Mouse (Mus musculus): ENCODE measurements around the gene Syt7.

Gene Syt7

DNA sequence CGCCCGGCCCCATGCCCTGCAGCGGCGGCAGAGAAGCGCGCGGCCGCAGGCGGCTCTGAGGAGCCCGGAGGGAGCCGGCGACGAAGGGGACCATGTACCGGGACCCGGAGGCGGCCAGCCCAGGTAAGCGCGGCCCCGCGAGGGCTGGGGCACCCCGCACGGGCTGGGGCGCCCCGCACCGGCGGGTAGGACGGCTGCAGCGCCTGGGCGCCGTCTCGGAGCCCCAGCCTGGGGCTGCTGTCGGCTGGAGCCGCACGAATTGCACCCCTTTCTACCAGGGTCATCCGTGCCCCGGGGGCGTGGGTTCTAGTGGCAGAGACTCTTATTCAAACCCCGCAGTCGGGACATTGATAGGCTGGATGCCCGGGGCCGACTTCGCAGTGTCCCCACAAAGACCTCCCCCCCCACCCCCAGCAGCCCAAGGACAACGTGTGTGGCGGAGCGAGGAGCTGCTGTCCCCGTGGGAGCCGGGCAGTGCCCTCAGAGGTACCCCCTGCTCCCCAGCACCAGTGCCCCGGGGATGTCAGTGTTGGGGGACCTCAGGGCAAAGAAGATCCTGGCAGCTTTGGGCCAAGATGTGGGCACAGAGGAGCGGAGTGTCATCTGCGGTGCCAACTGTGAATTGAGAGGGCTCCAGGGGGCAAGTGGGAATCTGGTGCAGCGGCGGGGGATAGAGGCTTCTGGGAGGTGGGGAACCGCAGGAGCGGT, 655 bp downstream of the Syt7 start:
- DNase-seq, result no peak

DNA sequence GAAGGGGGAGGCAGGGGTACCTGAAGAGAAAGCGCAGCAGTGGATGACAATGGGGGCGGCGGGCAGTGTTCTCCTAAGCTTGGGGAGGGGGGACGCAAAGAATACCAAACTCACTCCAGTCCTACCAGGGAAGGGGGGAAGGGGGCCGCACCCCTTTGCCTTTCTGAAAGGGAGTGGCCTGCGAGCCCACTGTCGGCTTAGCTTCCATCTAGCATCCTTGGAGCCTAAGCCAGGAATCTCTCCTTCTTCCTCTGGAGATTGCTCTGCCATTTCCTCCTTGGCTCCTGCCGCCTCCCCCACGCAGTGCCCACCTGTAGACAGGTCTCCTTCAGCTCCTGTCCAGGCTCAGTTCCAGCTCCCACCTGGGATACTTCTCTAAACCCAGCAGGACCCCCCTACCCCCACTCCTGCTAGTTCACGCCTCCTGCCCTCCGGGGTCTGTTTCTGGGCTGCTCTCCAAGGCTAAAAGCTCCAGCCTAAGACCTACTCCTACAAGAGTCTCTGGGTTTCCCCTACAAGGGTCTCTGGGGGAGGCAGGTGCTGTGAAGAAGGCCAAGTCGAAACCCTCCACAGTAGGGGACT, 1.3 kb downstream of the Syt7 start:
- no peak for DNase-seq

DNA sequence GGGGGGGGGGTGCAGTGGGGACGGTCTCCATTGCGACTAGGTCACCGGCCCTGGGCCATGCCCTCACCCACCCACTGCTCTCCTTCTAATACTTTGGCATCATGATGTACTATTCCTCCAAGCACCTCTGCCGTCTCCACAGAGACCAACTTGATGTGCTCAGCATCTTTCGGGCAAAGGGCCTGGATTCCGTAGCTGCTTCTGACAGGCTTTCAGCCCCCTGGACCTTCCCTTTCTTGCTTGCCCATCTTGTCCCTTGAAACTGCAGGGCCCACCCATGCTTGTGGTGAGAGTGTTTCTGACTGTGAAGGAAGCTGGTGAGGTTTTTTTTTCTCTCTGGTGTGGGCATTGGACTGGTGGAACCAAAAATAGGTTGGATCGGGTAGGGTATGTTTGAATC, 2.1 kb downstream of the Syt7 start:
- DNase-seq, result no peak

DNA sequence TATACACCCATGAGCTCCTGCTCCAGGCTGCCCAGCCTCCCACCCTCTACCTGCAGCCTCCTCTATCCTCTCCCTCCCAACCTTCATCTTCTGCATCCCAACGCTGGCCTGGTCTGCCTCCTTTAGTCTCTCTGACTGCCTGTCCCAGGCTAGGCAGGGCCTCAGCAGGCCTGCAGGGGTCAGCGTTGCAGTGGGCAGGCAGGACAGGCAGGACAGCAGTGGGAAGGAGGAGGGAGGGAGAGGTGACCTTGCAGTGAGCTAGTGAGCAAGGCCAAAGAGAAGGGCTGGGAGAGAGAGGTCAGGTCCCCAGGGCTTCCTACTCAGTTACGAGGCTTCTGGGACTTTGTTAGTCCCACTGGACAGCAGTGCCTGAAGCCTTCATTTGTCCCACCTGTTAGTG, 3.1 kb downstream of the Syt7 start:
- peak; percentile 35 to 45 for DNase-seq

DNA sequence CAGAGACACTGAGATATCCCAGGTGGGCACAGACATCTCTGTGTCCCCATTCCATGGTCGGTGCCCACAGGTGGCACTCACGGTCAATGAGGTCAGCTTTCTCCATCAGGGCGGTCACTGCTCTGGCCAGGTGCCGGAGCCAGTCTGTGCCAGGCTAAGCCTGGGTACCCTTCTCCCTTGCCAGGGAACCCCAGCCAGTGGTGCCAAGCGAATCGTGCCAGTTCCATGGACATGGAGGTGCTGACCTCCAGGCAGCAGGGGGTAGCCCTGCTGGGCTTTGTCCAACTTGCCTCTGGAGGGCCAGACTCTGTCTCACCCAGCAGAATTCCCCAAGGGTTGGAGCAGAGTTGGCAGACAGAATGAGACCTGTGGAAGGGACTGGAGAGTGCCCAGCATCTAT, 4.6 kb downstream of the Syt7 start:
- DNase-seq, result no peak

DNA sequence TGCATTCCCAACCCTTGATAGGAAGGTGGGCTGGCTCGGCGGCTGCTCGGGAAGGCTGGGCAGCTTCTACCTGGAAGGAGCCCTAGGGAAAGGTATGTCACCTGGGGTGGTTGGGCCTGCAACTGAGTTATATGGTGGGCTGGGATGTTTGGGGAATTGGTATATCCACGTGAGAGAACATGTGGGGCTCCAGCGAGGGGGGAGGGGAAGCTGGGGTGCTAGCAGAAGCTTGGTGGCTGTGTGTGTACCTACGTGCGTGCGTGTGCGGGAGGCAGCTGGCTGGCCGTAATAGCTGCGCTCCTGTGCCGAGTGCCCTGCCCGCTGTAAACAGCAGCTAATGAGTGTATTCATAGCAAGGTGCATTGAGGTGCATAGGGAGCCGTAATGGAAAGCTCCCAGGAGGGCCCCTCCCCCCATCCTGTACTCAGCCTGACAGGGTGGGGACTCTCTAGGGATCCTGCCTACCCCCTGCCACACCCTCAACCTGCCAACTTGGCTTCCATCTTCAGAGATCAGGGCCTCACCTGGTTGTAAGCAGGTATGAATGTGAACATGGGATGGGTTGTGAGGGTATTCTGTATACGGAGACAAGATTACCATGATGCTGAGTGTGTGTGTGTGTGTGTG, 5.1 kb downstream of the Syt7 start:
- DNase-seq, result no peak

DNA sequence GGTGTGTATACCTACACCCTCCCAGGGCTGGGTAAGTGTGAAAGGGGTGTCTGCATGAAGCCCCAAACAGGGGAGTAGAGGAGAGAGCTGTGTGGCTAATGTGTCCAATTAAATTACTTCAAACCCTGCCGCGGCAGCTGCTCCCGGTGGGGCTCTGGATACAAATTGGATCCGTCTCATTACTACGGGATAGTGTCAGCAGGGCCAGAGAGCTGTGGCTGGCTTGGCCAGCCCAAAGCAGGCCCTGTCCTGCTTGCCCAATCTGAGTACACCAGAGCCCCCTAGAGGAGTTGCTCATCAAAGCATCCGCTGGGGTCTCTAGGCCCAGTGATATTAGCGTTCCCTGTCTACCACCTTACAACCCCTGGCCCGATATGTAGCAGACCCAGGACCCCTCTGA, 6.3 kb downstream of the Syt7 start:
- no peak for DNase-seq

DNA sequence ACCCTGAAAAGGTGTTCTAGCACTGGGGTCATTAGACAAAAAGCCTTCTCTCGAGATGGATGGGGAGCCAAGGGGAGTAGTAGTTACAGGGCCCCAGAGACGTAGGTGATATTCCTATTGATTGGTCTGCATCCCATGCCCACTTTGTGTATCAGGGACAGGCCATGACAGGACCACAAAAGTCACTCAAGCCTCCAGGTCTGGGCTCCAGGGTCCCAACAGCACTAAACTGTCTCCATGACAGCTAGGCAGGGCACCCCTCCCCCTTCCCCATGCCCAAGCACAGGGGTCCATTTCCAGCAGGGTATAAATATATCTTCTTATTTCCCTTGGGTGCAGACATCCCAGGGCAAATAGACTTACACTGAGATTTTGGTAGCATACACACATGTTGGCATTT, 8.1 kb downstream of the Syt7 start:
- DNase-seq, result no peak

DNA sequence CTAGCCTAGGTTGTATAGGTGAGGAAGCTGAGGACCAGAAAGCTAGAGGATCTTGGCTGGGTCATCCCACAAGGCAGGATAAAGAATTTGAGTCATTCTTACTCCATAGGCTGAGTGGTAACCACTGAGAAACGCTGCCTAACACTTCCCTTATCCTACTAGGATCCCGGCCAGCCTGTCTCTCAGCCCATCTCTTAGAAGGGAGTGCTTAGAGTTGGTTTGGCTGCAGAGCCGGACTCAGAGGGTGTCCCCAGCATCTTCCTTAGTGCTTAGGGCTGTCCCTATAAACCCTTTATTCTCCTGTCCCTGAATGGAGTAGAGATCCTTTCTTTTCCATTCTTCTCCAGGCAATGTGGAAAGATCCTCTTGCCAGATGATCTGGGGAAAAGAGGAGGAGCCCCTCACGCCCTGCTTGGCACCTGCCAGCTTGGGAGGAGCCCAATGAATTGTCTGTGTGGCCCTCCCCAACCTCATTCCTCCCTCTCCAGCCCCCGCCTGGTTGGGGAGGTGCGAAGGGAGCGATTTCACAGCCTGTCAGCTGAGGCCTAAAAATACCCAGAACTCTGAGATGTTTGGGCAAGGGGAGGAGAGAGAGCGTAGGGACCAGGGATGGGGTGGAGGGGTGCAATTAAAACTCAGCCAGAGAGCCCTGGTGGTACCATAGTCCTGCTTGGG, 8.7 kb downstream of the Syt7 start:
- DNase-seq, result no peak

DNA sequence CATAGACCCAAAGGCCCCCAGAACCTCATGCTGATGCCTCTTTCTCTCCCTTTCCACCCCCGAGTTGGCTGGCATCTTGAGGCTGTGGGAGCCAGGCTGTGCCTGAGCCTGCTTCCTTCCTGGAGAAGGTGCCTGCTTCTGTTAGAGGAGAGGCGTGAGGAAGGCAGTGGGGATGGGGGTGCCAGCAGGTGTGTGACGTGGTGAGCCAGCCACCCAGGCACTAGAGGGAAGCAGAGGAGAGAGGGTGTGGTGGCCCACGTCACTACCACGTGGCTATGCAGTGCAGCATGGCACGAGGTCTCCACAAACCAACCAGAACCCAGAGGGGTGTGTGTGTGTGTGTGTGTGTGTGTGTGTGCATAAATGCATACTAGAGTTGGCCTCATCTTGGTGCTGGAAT, 9.4 kb downstream of the Syt7 start:
- no peak for DNase-seq

DNA sequence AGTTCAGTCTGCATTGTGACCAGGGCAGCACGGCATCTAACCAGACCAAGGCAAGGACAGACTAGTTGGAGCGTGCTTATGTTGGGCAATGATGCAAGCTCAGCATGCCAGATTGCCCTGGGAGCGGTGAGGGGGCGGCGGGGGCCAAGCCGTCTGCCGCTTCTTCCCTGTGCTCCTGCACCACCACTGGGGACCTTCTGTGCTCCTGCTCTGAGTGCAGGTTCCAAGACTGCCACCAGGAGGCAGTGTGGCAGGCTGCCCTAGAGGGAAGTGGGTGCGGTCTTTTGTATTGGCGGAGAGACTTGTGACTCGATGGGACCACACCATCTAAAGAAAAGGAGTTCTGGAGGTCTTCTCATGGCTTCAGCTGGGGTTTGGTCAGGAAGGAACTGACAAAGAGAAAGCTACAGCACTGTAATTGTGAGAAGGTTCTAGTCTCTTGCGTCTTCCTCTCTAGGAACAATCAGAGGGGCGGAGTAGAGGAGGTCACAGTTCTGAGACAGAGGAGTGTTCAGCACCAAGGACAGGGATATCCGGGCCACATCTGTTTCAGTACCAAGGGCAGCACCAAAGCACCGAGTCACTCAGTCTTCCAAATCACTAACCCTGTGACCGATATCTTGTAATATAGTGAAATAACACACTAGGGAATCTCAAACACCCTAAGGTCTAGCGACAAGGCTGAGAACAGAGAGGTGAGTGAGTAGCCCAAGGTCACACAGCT, 14.0 kb downstream of the Syt7 start:
- peak; percentile 69 to 81 for DNase-seq

DNA sequence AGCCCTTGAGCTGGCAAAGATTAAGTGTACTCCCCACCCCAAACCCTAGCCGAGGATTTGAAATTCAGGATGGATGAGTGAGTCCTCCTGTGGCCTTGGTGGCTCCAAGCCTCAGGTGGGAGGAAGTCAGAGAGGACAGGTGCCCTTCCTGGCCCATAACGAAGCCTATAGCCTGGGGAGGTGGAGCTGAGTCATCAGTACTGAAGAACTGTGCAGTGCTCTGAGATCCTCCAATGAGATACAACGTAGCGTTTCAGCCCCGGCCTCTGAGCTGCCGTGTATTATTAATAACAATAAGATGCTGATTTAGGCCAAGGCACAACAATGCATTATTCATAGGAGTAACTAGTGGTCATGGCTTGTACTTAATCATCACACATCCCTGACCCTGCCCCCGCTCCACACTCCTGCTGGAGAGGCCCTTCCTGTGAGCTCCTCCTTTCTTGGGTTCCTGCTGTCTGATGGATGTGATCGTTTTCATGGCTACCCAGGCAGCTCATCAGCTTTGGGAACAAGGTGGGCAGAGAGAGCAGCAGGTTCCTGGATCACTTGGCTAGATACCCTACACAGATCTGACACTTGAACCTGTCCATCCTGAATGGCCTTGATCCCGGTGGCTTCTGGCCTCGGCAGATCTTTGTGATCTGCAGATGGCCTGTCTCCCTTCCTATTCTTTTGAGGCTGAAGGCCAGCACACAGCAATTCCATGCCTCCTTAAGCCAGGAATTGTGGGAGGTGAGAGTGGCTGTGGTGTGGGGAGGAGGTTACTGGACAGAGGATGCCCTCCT, 14.9 kb downstream of the Syt7 start:
- DNase-seq, result no peak

DNA sequence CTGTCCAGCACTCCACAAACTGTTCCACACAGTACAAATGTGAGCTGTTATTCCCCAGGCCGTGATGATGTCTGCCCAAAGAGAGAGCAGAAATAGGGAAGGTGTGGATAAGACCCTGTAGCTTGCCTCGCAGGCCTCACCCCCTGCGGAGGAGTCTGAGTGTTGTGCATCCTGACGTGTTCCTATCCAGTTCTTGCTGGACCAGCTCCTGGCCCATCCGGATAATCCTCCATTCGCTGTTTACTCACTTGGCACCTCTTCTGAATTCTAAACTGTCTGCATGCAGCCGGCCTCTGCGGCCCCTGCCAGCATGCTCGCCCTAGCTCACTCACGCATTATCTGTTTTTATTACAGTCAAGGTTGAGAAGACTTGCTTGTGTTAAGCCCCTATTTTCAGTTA, 15.5 kb downstream of the Syt7 start:
- DNase-seq, result no peak

DNA sequence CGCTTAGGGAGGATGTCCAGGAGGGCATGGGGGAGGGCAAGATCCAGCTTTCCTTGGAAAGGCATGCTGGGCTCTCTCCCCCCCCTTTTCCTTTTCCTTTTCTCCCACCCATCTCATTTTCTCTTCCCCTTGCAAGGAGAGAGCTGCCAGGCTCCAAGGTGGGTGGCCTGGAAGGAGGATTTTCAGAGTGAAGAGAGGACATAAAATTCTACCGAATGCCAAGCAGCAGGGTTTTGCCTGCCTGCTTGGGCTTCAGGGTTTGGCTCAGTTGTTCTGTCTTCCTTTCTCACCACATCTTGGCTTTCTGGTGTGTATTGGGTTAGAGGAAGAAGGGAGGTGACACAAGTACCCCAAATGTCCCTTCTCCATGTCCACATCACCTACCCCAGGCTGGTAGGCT, 16.0 kb downstream of the Syt7 start:
- no peak for DNase-seq

DNA sequence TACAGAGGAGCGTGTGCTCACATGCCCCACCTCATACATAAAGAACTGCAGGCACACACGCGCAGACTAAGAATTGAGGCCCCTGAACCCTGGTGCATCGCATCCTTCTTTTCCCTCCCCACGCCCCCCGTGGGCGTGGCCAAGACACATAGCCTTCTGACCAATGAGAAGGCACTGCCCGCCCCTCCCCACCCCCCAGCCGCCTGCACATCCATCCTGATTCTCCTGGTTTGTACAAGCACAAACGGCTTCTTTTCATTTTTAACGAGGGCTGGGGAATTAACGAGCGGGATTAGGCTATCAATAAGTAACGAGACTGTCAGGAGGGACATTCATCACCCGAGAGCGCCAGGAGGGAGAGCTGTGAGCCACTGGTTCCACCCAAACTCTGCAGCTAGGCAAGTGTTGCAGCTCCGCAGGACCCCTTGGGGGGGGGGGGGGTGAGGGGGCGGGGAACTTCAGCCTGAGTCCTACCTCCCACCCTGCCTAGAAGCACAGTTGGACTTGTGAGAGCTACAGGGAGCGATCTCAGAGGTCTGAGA, 24.9 kb downstream of the Syt7 start:
- DNase-seq, result no peak

DNA sequence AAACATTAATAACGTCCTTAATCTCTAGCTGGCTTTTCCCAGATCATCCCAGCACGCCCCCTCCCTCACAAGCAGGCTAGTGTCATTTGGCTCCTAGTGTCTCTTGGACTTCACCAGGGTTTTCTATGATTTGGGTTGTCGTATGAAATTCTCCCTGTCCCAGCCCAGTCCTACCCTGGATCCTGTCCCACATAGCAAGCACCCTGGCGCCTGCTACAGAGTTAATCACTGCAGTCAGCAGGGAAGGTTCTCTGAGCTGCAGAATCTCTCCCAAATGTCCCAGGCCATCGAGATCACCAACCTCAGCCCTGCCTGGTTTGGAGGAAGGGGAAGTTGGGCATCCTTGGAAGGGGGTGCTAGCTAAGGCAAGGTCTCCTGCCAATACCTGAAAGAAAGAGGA, 26.6 kb downstream of the Syt7 start:
- DNase-seq, result no peak

DNA sequence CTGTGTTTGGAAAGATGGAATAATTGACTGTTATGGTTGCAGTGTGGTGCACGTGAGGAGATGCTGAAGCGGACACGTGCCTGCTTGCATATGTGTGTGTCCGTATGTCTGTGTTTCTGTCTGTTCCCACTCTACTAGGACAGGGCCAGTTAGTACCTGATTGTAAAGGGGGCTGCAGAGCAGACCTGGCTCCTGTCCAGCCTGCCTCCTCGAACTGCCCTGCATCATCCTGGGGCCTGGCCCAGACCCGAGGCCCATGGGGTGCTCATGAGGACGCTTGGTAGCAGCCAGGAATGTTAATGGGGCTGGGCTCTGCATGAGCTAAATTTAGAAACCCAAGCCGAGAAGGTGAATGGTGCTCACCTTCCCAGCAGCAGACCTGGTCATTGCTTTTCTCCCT, 28.0 kb downstream of the Syt7 start:
- DNase-seq, result no peak

DNA sequence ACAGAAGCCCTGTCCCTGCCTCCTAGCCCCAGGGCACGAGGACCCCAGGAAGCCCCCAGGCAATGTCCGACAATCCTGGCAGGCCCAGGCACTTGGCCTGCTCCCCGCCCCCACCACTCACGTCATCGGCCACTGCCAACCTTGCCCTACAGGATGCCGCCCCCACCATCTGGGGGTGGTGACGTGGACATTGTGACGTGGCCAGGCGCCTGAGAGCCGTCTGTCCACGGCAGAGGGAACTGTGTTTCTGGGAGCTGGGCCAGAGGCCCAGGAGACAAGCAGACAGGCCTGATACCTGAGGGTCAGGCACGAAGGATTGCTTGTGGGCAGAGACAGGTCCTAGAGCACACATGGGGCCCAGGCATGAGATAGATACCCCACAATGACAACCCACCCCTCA, 28.5 kb downstream of the Syt7 start:
- DNase-seq, result peak in 1 of 2 experiments; percentile 25

DNA sequence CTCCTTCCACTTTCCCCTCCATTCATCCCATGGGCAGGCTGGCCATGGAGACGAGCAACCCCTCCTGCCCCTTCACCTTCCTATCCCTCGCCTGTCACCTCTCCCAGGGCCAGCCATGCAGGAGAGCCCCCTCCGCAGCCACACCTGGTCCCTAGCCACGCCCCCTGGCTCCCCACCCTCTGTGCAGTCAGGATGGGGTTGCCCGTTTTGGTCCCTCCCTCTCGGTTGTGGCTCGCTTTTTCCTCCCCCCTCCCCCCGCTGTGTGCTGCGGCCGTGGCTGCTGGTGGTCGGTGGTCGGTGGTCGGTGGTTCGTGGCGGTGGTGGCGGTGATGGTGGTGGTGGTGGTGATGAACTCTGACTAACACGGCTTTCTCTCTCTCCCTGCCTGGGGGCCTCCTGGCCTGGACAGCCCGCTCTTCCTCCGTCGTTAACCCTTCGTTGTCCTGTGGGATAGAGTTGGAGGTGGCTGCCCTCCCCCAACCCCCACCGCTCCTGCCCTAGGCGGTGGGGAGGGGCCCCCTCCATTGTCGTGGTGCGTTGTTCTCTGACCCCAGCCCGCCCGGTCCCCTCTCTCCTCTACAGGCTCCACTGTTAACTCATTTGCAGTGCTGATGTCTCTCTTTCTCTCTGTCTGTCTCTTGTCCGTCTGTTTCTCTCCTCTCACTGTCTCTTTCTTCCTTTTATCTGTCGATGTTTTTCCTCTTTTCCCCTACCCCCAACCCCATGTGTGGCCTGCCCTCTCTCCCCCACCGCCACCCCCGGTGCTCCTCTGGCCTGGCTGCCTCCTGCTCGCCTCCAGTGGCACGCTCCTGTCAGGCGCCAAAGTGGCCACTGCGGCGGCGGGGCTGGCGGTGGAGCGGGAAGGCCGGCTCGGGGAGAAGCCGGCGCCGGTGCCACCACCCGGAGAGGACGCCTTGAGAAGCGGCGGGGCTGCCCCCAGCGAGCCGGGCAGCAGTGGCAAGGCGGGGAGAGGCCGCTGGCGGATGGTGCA, 33.4 kb downstream of the Syt7 start:
- no peak for DNase-seq

DNA sequence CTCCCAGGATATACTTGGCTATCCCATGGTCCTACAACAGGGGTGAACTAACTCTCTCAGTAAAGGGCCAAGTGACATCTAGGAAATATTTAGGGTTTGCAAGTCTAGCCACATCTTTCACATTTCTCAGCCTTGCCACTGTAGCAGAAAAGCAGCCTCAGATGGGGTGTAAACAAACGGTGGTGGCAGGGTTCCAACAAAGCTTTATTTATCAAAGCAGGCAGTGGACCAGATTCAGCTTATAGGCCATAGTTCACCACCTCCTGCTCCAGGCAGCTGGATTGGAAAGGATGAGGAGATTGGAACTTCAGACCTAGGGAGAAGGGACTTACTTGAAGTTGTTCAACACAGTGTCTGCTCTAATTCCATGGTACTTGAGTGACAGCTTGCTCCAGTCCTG, 35.9 kb downstream of the Syt7 start:
- no peak for DNase-seq

All from lung, postnatal 4 days (tissue).